ENCODE assay signal across 8 mouse cellular contexts in genomic region chr9:32506161-32506560, GRCm38 (mm10). TPM values are rescaled to one million over a fixed set of nuclear protein-coding genes. Genes with fewer than 3 reads are reported as not detected.
DNase-seq lines count a peak whose midpoint lies in the region; ATAC-seq and TF ChIP-seq lines count a peak whose summit lies in the region.

No protein-coding gene starts in this region.

- H3K27me3 ChIP-seq in midbrain, embryonic 14.5 days (ENCODE audit: control insufficient read depth, insufficient read depth, low read length) = no peaks in the 10 kb centered on the region
- H3K27me3 ChIP-seq in midbrain, embryonic 13.5 days = no peaks in the 10 kb centered on the region
- no peaks in the 10 kb centered on the region; the same call in 1 of the 2 replicates for H3K27me3 ChIP-seq in liver, embryonic 14.5 days (ENCODE audit: control insufficient read depth, insufficient read depth, low read length)

- peak; percentile 18 for DNase-seq in midbrain, embryonic 14.5 days
- DNase-seq in heart, postnatal 25 days (ENCODE audit: low spot score) = peak; percentile 62
- DNase-seq in liver, embryonic 14.5 days (ENCODE audit: low read depth in 3 of 3, low spot score in 3 of 3) = no peak
- peak; percentile 64 to 72 for DNase-seq in thymus, postnatal 36 days
- no peak for DNase-seq in right cerebral cortex, postnatal 14 days
- DNase-seq in layer of hippocampus, postnatal 36 days = no peak
- no peak for DNase-seq in left cerebral cortex, adult 8-10 months (ENCODE audit: low spot score in 2 of 2)

- WGBS in midbrain, embryonic 14.5 days = 44% methylated on average over 8 of the region's 8 CpGs
- 47% methylated on average over 8 of the region's 8 CpGs for WGBS in midbrain, embryonic 13.5 days
- 4% methylated on average over 8 of the region's 8 CpGs for WGBS in liver, embryonic 14.5 days (ENCODE audit: insufficient replicate concordance)

- no peak overlapping the region for H3K4me2 ChIP-seq in midbrain, embryonic 14.5 days (ENCODE audit: low read length)
- no peak overlapping the region for H3K4me2 ChIP-seq in midbrain, embryonic 13.5 days (replicated peaks)
- H3K4me2 ChIP-seq in liver, embryonic 14.5 days (ENCODE audit: low read depth) = no peak overlapping the region

- no peak for ATAC-seq in midbrain, embryonic 14.5 days (ENCODE audit: low FRiP score, low TSS enrichment)
- ATAC-seq in midbrain, embryonic 13.5 days = no peak
- 0 out of 2 replicates have a peak, but pooled peaks have one; percentile 28 for ATAC-seq in liver, embryonic 14.5 days (ENCODE audit: insufficient read depth)

- no peak overlapping the region for H3K9ac ChIP-seq in midbrain, embryonic 14.5 days (replicated peaks; ENCODE audit: low read length)
- no peak overlapping the region for H3K9ac ChIP-seq in midbrain, embryonic 13.5 days (replicated peaks)
- H3K9ac ChIP-seq in liver, embryonic 14.5 days (replicated peaks) = no peak overlapping the region

- TF ChIP-seq CTCF in liver, embryonic 14.5 days (IDR thresholded peaks at IDR 0.05; ENCODE audit: low read depth) = no peak

- H3K9me3 ChIP-seq in midbrain, embryonic 14.5 days (ENCODE audit: control insufficient read depth, low read length) = no peaks in the 10 kb centered on the region
- no peaks in the 10 kb centered on the region for H3K9me3 ChIP-seq in midbrain, embryonic 13.5 days
- no peaks in the 10 kb centered on the region for H3K9me3 ChIP-seq in liver, embryonic 14.5 days (ENCODE audit: control insufficient read depth, low read length)

- TF ChIP-seq EP300 in liver, embryonic 14.5 days (IDR thresholded peaks at IDR 0.05; ENCODE audit: low read depth) = no peak

- no peak overlapping the region for H3K27ac ChIP-seq in midbrain, embryonic 14.5 days (replicated peaks; ENCODE audit: low read depth, low read length)
- no peak overlapping the region for H3K27ac ChIP-seq in midbrain, embryonic 13.5 days
- no peak overlapping the region for H3K27ac ChIP-seq in liver, embryonic 14.5 days

- no peak overlapping the region for H3K4me3 ChIP-seq in midbrain, embryonic 14.5 days (replicated peaks; ENCODE audit: low read depth, low read length)
- no peak overlapping the region for H3K4me3 ChIP-seq in midbrain, embryonic 13.5 days (replicated peaks)
- H3K4me3 ChIP-seq in liver, embryonic 14.5 days (ENCODE audit: insufficient read depth in 1 of 2, low read depth in 2 of 2, low read length in 2 of 2) = no peak overlapping the region

- H3K4me1 ChIP-seq in midbrain, embryonic 14.5 days (ENCODE audit: control insufficient read depth, insufficient read depth, low read length) = no peaks in the 10 kb centered on the region
- H3K4me1 ChIP-seq in midbrain, embryonic 13.5 days (replicated peaks) = peaks cover 11% of the 10 kb centered on the region
- peaks cover under 1 to 35% of the 10 kb centered on the region in 2 experiments; a peak in 2 of 4 replicates for H3K4me1 ChIP-seq in liver, embryonic 14.5 days (replicated peaks; ENCODE audit: control insufficient read depth in 2 of 2, insufficient read depth in 2 of 2, low read length in 1 of 2)

- intact Hi-C loops in heart, postnatal 25 days (cut with DNase I) = no loop called here

- H3K36me3 ChIP-seq in midbrain, embryonic 14.5 days (ENCODE audit: control insufficient read depth, insufficient read depth, low read length) = no peaks in the 10 kb centered on the region
- no peaks in the 10 kb centered on the region for H3K36me3 ChIP-seq in midbrain, embryonic 13.5 days
- H3K36me3 ChIP-seq in liver, embryonic 14.5 days (replicated peaks; ENCODE audit: control insufficient read depth, insufficient read depth, low read depth) = no peaks in the 10 kb centered on the region

RNA-seq across cellular contexts. Expression of gene Fli1, which starts 36.5 kb away (rescaled TPM):
- 4.0 and 7.9 TPM in 2 replicates for polyA plus RNA-seq in midbrain, embryonic 14.5 days (2014; fragmentation: Nextera tagmentation; extraction: Ambion mirVana)
- polyA plus RNA-seq in midbrain, embryonic 13.5 days (2015; fragmentation: Nextera tagmentation; extraction: Ambion mirVana) = 6.2 and 7.1 TPM in 2 replicates
- total RNA-seq in heart, postnatal 25 days (2021) = 10 to 100 TPM; 26.4 to 28.2 TPM
- polyA plus RNA-seq in liver, embryonic 14.5 days (2012; rRNA removed) = 2.0 and 2.5 TPM in 2 replicates
- 6.2 and 6.9 TPM in 2 replicates for polyA plus RNA-seq in liver, embryonic 14.5 days (2014; fragmentation: Nextera tagmentation; extraction: Ambion mirVana)
- 1 to 10 TPM; 5.4 to 6.3 TPM for total RNA-seq in layer of hippocampus, postnatal 36 days (2021)
- 1 to 10 TPM; 4.2 to 7.7 (median 6.6) TPM for total RNA-seq in left cerebral cortex, adult 8-10 months (2022)

Comparison
In these comparisons a context has a peak if more than half of its experiments do, and no peak if none do; other contexts are left out.
1. DNase-seq: peak in midbrain, embryonic 14.5 days (single experiment), heart, postnatal 25 days (single experiment) and thymus, postnatal 36 days (2 of 2); none in liver, embryonic 14.5 days (0 of 3), right cerebral cortex, postnatal 14 days (single experiment), layer of hippocampus, postnatal 36 days (0 of 2) and left cerebral cortex, adult 8-10 months (0 of 2).